Mouse (Mus musculus) stomach, postnatal 0 days (tissue): ENCODE results near the gene Tbc1d5.

Experiments used
- CTCF ChIP-seq: IDR thresholded peaks from 2 replicates; pipeline ENCODE4 v1.5.1; 2016; ENCODE audit warnings: antibody characterized with exemption, low read depth, mild to moderate bottlenecking, moderate library complexity
- EP300 ChIP-seq: optimal IDR thresholded peaks from 2 replicates; pipeline ENCODE3; 2016; ENCODE audit warnings: antibody characterized with exemption

GRCm38 (mm10) chr17:51013908-51014307 is 165.2 kb downstream of the Tbc1d5 start:
- TF ChIP-seq CTCF: no peak
- no peak for TF ChIP-seq EP300
